Mouse (Mus musculus) gonadal fat pad, adult 2 months (tissue): ENCODE results near the gene Map3k4. TPM values are rescaled to one million over a fixed set of nuclear protein-coding genes. Genes with fewer than 3 reads are reported as not detected.
"Not testable (repeated sequence)": the region's sequence is repeated elsewhere in the genome, so short reads cannot be mapped to it uniquely, and the experiment has no call there.

Source experiments
- DNase-seq: peaks from one replicate; pipeline ENCODE4 v3.0.0-alpha.2; 2012; ENCODE audit warnings: low read depth
- polyA plus RNA-seq: library from polyadenylated mRNA; depleted of rRNA; stranded (reverse); fragments of >200 nt; gene quantifications from 2 replicates; pipeline ENCODE4 v1.2.3, GENCODE M21; 2012

The Map3k4 gene
- polyA plus RNA-seq, 1 experiment, result 12.7 TPM

DNA sequence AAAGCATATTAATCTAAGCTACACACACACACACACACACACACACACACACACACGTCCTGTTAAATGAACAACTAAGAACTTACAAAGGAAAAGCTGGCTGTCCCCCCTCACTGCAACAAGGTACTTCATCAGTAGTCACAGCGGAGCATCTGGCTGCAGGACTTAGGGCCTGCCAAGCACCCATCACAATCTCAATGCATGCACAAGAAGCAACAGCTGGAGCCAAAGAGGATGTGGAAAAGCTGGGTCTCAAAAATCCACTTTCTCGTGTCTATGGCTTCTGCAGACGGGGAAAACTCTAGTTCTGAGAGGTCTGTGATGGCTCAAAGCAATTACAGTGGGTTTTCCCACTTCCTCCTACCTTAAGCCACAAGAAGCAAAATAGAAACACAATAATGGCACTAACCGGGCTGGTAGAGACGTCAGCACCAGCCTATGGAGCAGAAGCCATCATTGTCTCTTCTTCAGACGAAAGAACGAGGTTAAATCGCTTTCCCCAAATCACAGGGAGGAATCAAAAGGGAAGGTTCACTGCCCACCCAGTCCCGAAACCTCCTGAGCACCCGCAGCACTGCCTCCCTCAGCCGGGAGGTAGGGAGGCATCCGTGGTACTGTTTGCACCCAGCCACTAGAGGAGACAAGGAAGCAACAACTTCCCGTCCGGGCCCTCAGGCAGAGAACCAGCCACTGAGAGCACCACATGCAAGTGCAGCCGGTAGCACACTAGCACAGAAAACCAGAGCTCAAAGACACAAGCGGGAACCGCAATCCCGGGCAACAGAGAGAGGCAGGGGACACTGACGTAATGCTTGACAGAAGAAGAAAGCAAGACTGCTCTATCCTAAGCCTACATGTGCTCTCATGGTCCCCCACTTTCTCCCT is 11.1 kb downstream of the Map3k4 start:
- DNase-seq, result no peak

DNA sequence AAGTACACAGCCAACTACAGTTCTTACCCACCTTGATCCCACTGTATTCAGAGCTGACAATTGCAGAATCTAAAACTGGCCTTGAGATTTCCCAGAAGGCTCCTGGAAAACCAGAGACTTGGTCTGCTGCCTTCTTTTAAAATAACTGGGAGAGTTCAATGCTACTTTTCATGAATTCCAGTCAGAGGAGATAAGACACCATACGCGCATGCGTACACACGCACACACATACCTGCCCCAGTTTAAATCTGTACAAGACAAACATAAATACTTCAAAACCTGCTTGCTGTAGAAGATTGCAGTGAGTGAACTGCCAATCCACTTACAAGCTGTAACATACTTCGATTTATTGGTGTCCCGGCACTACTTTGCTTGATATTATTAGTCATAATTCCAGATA is 13.9 kb downstream of the Map3k4 start:
- no peak for DNase-seq

DNA sequence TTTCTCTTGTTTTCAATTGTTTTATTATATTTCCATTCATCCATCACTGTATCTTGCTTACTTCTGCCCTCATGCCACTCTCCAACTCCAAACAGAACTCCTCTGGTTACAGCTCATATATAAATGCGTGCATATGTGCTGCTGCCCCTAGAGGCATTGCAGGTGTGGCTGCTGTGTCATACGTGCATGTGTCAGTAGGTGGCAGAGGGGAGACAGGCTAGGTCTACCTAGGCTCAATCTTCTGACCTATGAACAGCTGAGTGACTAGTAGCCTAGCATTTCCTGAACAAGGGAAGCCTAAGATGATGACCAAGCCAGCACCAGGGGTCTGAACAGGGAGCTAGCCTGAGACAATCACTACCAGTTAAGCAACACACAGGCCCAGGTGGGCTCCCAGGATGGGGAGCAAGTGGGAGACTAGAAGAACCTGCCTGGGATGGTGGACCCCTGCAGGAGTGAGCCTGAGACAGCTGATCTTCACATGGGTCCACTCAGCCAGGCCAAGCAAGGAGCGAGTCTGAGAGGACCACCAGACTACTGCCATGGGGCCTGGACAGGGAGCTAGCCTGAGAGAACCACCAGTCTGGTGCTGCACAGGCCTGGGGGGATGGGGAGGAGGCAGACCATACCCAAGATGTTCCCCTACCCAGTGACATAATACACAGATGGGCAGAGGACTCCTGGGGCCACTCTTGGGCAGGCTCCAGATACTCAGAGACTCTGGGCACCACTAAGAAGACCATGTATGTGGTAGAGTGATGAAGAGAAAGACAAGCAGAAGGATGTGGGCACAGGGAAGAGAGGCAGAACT is 17.5 kb downstream of the Map3k4 start:
- DNase-seq, result no peak

- no peak for DNase-seq
Observed at GRCm38 (mm10) chr17:12300127-12300675, 18.4 kb downstream of the Map3k4 start.

DNA sequence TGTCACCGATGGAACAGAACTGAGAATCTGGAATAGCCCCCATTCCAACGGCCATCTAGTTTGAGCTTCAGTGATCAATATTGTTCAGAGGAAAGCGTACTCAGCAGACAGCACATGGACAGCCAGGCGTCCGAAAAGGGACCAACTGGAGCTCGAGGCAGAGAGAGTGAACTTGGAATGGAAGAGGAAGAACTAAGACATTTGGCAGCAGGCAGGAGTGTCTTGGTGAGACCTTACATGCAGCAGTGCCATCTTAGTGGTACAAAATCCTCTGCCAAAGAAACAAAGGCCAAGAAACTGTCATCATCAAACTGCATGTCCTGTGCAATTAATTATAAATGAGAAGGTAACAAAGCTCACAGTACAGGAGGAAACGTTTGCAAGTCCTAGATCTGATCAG is 19.2 kb downstream of the Map3k4 start:
- no peak for DNase-seq

- DNase-seq, result no peak
Observed at GRCm38 (mm10) chr17:12297978-12298377, 20.6 kb downstream of the Map3k4 start.

DNA sequence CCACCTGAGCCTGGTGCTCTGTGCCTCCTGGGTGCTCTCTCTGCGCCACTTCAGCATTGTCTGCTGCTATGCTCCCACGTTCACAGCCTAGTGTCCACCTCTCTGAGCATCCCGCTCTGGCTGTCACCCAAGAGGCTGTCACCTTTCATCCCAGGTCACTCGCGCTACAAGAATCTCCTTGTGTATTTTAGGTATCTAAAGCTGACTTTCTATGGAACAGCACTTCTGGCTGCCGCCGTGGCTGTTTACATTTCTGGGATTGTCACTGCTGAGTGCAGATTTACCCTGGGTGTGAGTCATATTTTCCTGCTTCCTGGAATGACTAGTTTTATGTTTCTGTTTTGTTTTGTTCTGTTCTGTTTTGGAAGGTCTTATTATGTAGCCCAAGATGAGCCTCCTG is 21.3 kb downstream of the Map3k4 start:
- no peak for DNase-seq

- not testable (repeated sequence) for DNase-seq
Observed at GRCm38 (mm10) chr17:12295926-12296325, 22.7 kb downstream of the Map3k4 start.

- no peak for DNase-seq
Observed at GRCm38 (mm10) chr17:12294424-12294823, 24.2 kb downstream of the Map3k4 start.

- DNase-seq, result no peak
Observed at GRCm38 (mm10) chr17:12293571-12293970, 25.0 kb downstream of the Map3k4 start.

GRCm38 (mm10) chr17:12292877-12293276 is 25.7 kb downstream of the Map3k4 start:
- DNase-seq, result no peak

DNA sequence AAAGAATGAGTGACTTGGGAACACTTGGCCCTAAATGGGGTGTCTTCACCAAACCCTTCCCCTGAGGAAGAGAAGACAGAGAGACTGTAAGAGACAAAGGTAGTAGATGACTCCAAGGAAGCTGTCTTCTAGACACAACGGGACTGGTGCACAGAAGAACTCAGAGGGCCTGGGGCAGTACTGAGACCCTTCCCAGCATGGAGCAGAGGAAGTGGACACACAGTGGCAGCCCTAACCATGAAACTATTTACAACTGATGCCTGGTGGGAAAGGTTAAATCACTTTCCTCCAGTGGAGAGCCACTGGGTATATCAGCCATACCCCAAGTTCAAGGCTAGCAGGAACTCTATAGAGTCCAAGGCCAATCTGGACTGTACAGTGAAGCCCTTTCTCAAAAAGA is 26.2 kb downstream of the Map3k4 start:
- DNase-seq, result no peak

GRCm38 (mm10) chr17:12291151-12291550 is 27.4 kb downstream of the Map3k4 start:
- no peak for DNase-seq

DNA sequence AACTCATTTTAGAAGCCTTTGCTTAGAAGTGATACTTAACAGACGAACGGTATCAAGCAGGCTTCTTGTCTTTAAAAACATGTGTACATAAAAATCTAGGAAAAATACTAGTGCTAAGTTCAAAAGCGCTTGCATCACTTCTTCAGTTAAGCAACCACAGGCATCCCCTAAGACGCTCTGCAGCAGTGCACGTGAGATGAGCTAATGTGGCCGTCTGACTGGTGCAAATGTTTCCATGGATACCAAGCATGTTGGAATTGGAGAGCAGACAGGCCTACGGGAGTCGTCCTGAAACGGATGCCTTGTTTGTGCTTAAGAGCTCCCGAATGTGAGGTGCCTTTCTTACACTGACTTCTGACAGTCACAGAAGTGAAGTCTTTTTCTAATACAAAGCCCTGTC is 27.9 kb downstream of the Map3k4 start:
- DNase-seq, result no peak

GRCm38 (mm10) chr17:12289836-12290235 is 28.8 kb downstream of the Map3k4 start:
- not testable (repeated sequence) for DNase-seq

DNA sequence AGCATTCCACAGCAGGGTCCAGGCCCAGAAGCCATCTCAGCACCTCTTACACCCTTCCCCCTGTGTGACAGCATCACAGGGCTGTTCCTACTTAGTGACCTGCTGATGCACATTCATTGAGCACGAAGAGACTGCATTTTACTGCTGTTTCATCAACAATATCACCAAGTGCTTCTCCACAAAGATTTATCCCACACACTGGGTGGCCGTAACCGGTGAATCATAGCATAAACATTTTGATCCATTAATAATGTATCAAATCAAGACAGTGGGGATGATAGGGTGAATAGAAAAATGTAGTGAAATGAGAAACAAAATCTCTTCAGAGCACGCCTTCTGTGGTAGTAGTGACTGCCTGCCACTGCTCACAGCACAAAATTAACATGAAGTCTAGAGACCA is 29.7 kb downstream of the Map3k4 start:
- DNase-seq, result no peak

DNA sequence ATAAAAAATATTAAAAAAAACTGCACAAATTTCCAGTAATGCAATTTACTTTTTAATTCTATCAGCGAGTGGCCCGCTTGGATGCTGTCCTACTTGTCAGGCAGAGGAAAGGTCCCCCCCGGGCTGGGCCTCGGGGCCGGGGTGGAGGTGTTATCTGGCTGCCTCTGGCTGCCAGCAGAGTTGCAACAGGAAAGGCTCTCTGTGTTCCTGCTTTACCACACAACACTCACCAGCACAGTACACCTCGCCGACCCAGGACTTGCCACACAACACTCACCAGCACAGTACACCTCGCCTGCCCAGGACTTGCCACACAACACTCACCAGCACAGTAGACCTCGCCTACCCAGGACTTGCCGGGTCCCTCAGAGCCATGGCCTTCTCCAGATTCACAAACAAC is 38.8 kb downstream of the Map3k4 start:
- DNase-seq, result no peak

DNA sequence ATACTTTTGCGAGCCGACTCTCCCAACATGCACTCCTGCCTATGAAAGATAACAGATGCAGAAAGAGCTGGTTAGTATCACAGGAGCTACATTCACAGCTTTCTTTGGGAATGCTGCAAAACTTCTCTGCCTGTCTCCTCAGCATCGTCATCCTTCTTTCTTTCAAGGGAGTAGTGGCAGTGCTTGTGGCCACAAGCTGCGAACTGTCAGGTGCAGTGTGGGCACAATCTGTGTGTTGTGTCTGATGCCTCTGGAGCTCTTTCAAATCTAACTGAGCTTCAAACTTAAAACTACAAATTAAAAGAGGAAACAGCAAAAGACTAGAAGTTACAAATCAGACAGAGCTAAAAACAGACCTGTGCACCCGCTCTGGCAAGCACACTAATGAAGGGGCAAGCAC is 40.5 kb downstream of the Map3k4 start:
- DNase-seq, result no peak

GRCm38 (mm10) chr17:12277297-12277696 is 41.3 kb downstream of the Map3k4 start:
- no peak for DNase-seq

- DNase-seq, result no peak
Observed at GRCm38 (mm10) chr17:12276496-12277200, 41.9 kb downstream of the Map3k4 start.

DNA sequence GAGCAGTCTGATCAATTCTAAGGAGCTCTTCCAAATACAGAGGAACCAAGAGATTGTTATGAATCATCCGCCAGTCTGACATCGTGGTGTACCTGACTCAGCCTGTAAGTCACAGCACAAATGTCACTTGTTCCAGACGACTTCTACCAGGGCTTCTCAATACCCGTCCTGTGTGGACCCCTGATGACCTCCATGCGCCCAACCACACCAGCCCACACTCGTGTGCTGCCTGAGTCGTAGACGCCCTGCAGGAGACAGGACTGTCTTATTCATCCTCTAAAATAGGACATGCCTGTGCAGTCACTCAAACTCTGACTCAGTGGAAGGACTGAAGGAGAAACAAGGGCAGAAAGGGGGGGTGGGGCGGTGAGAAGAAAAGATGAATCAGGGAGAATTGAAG is 42.8 kb downstream of the Map3k4 start:
- DNase-seq, result no peak

DNA sequence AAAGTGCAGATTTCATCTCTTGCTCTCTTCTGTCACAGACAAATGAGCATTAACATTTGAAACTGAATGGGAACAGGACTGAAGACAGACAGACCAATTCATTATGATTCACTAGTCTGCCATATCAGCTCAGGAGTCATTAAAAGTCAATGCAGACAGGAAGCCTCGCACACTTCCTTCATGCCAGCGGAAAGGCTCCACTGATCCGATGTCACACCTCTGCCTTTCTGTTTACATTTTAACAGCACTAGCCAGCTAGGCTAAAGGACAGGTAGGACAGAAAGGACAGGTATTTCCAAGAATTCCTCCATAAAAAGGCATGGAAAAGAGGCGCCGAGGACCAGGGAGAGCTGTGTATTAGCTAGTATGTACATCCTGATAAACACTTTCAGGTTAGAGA is 45.6 kb downstream of the Map3k4 start:
- no peak for DNase-seq
